ENCODE assay signal across 16 mouse cellular contexts in genomic region chr13:74112593-74112992, GRCm38 (mm10). TPM values are rescaled to one million over a fixed set of nuclear protein-coding genes. Genes with fewer than 3 reads are reported as not detected.
"Had no signal": no experiment of that assay in that cellular context is flagged by ENCODE, and none has a peak within 500 bp of the region (broad histone marks: within the 10 kb centered on the region; RNA-seq: fewer than 3 reads in every experiment).

No protein-coding gene starts in this region.

- DNase-seq: kidney, adult 18-20 months; kidney, postnatal 10 days; kidney, postnatal 4 days; lung, adult 2 months; lung, postnatal 36 days; right cerebral cortex, postnatal 14 days; spleen, adult 18-20 months; thymus, postnatal 36 days had no signal

- H3K4me1 ChIP-seq: intestine, embryonic 15.5 days; limb, embryonic 10.5 days; liver, embryonic 15.5 days had no signal

- H3K9ac ChIP-seq: intestine, embryonic 15.5 days; liver, embryonic 15.5 days; midbrain, embryonic 13.5 days had no signal

- H3K9me3 ChIP-seq: intestine, embryonic 15.5 days; limb, embryonic 10.5 days; liver, embryonic 15.5 days; midbrain, embryonic 13.5 days had no signal

- H3K27me3 ChIP-seq: intestine, embryonic 15.5 days; midbrain, embryonic 13.5 days had no signal

- H3K36me3 ChIP-seq: intestine, embryonic 15.5 days; limb, embryonic 10.5 days; liver, embryonic 15.5 days; midbrain, embryonic 13.5 days had no signal

- H3K4me2 ChIP-seq: intestine, embryonic 15.5 days; liver, embryonic 11.5 days; liver, embryonic 15.5 days; midbrain, embryonic 13.5 days had no signal

- ATAC-seq: intestine, embryonic 15.5 days; lung, postnatal 0 days; midbrain, embryonic 13.5 days had no signal

- H3K4me3 ChIP-seq: intestine, embryonic 15.5 days; limb, embryonic 10.5 days; liver, embryonic 15.5 days; midbrain, embryonic 13.5 days had no signal

- H3K27ac ChIP-seq: intestine, embryonic 15.5 days; limb, embryonic 10.5 days; liver, embryonic 15.5 days; midbrain, embryonic 13.5 days had no signal

RNA-seq across cellular contexts. Expression of gene Slc9a3, which starts 8.7 kb away (rescaled TPM):
- total RNA-seq: megakaryocyte progenitor cell, adult 5-6 weeks had no signal
- polyA plus RNA-seq: limb, embryonic 10.5 days; liver, embryonic 11.5 days; liver, embryonic 15.5 days; lung, postnatal 0 days; stomach, embryonic 14.5 days had no signal
